Mouse (Mus musculus) cerebral cortex, adult 2 months (tissue): Measurements from ENCODE around the gene Gatad2a.

Source experiments
- WGBS: fragments of 180-500 bp; shearing (Covaris S2); methylation state at CpG from one replicate; pipeline ENCODE4 v1.1.7; 2018; 5-methylcytosine and 5-hydroxymethylcytosine counted together

Gene Gatad2a

GRCm38 (mm10) chr8:69893863-69894262 is 102.3 kb downstream of the Gatad2a start:
- 41% methylated on average over 17 of the region's 17 CpGs for WGBS

GRCm38 (mm10) chr8:69890813-69891241 is 105.4 kb downstream of the Gatad2a start:
- WGBS, result 26% methylated on average over 19 of the region's 19 CpGs

- WGBS, result 11% methylated on average over 30 of the region's 32 CpGs
Observed at GRCm38 (mm10) chr8:69888902-69889301, 107.3 kb downstream of the Gatad2a start.

GRCm38 (mm10) chr8:69888244-69888866 is 107.8 kb downstream of the Gatad2a start:
- 8% methylated on average over 24 of the region's 24 CpGs for WGBS

- 2% methylated on average over 60 of the region's 60 CpGs for WGBS
Observed at GRCm38 (mm10) chr8:69887289-69888243, 108.6 kb downstream of the Gatad2a start, which contains the start of gene Cilp2. Cilp2 (minus strand) TSS chr8:69887687.

GRCm38 (mm10) chr8:69884141-69884540 is 112.0 kb downstream of the Gatad2a start:
- whole genome bisulfite sequencing, result 79% methylated on average over 13 of the region's 13 CpGs

- WGBS, result 26% methylated on average over 52 of the region's 52 CpGs
Observed at GRCm38 (mm10) chr8:69882833-69883600, 113.2 kb downstream of the Gatad2a start.

GRCm38 (mm10) chr8:69882021-69882756 is 114.0 kb downstream of the Gatad2a start:
- 5% methylated on average over 95 of the region's 103 CpGs for WGBS

- 14% methylated on average over 79 of the region's 79 CpGs for WGBS
Observed at GRCm38 (mm10) chr8:69881261-69881865, 114.8 kb downstream of the Gatad2a start.

GRCm38 (mm10) chr8:69880841-69881240 is 115.3 kb downstream of the Gatad2a start:
- 31% methylated on average over 37 of the region's 37 CpGs for WGBS

- WGBS, result 86% methylated on average over 8 of the region's 8 CpGs
Observed at GRCm38 (mm10) chr8:69879678-69880077, 116.5 kb downstream of the Gatad2a start.

GRCm38 (mm10) chr8:69877992-69878391 is 118.2 kb downstream of the Gatad2a start:
- WGBS, result 57% methylated on average over 3 of the region's 3 CpGs

GRCm38 (mm10) chr8:69877396-69877795 is 118.8 kb downstream of the Gatad2a start:
- WGBS, result 76% methylated on average over 4 of the region's 4 CpGs

- 69% methylated on average over 10 of the region's 10 CpGs for WGBS
Observed at GRCm38 (mm10) chr8:69876967-69877366, 119.2 kb downstream of the Gatad2a start.

GRCm38 (mm10) chr8:69876097-69876496 is 120.1 kb downstream of the Gatad2a start:
- WGBS, result 60% methylated on average over 10 of the region's 10 CpGs

- 82% methylated on average over 13 of the region's 13 CpGs for WGBS
Observed at GRCm38 (mm10) chr8:69874654-69875053, 121.5 kb downstream of the Gatad2a start.

- WGBS, result 15% methylated on average over 9 of the region's 9 CpGs
Observed at GRCm38 (mm10) chr8:69874155-69874554, 122.0 kb downstream of the Gatad2a start.

- WGBS, result 81% methylated on average over 6 of the region's 6 CpGs
Observed at GRCm38 (mm10) chr8:69870907-69871306, 125.3 kb downstream of the Gatad2a start.

- WGBS, result 72% methylated on average over 11 of the region's 11 CpGs
Observed at GRCm38 (mm10) chr8:69870003-69870765, 126.0 kb downstream of the Gatad2a start.
